Mouse (Mus musculus) thymus, postnatal 36 days (tissue): ENCODE measurements at regions not wholly inside any gene's neighbourhood (a gene's known extent, or its start where the extent isn't known, plus 50 kb on each side); places are given as distances from the start of the nearest gene placed in this dataset.
A peak's percentile ranks its signal among the peaks of the same experiment; 100 is the strongest.

Experiments
- DNase-seq, 2 experiments: peaks; one replicate each; pipeline ENCODE4 v3.0.0; 2022; ENCODE audit warnings: mixed read lengths in 2 of 2

GRCm38 (mm10) chr16:93055545-93055944, 229.6 kb upstream of the Runx1 start:
- DNase-seq: no peak

GRCm38 (mm10) chr16:93051233-93051632, 225.3 kb upstream of the Runx1 start:
- DNase-seq: no peak

GRCm38 (mm10) chr16:93048418-93048932, 222.5 kb upstream of the Runx1 start:
- no peak for DNase-seq

GRCm38 (mm10) chr16:93047594-93047993, 221.6 kb upstream of the Runx1 start:
- no peak for DNase-seq

GRCm38 (mm10) chr16:93046221-93046620, 220.3 kb upstream of the Runx1 start:
- DNase-seq: no peak

- no peak for DNase-seq
These were observed 217.4 kb upstream of the Runx1 start for GRCm38 (mm10) chr16:93043355-93043754.

GRCm38 (mm10) chr16:93042941-93043340, 217.0 kb upstream of the Runx1 start:
- DNase-seq: no peak

GRCm38 (mm10) chr16:93042491-93042890, 216.5 kb upstream of the Runx1 start:
- peak in 1 of 2 experiments; percentile 17 for DNase-seq

GRCm38 (mm10) chr16:93041887-93042286, 215.9 kb upstream of the Runx1 start:
- no peak for DNase-seq

GRCm38 (mm10) chr16:93041399-93041798, 215.4 kb upstream of the Runx1 start:
- DNase-seq: peak; percentile 40 to 50

GRCm38 (mm10) chr16:93035626-93036025, 209.7 kb upstream of the Runx1 start:
- DNase-seq: no peak

- DNase-seq: no peak
These were observed 208.0 kb upstream of the Runx1 start for GRCm38 (mm10) chr16:93033943-93034342.

- DNase-seq: no peak
These were observed 205.7 kb upstream of the Runx1 start for GRCm38 (mm10) chr16:93031624-93032023.

- no peak for DNase-seq
These were observed 202.7 kb upstream of the Runx1 start for GRCm38 (mm10) chr16:93028640-93029039.

GRCm38 (mm10) chr16:93028016-93028415, 202.1 kb upstream of the Runx1 start:
- DNase-seq: no peak

GRCm38 (mm10) chr16:93026094-93026648, 200.2 kb upstream of the Runx1 start:
- no peak for DNase-seq

GRCm38 (mm10) chr16:93019800-93020555, 194.0 kb upstream of the Runx1 start:
- no peak for DNase-seq

- DNase-seq: no peak
These were observed 192.8 kb upstream of the Runx1 start for GRCm38 (mm10) chr16:93018766-93019165.

GRCm38 (mm10) chr16:93017025-93017424, 191.1 kb upstream of the Runx1 start:
- DNase-seq: no peak

GRCm38 (mm10) chr16:93015636-93016035, 189.7 kb upstream of the Runx1 start:
- no peak for DNase-seq

- no peak for DNase-seq
These were observed 189.0 kb upstream of the Runx1 start for GRCm38 (mm10) chr16:93014991-93015390.

GRCm38 (mm10) chr16:93013881-93014280, 187.9 kb upstream of the Runx1 start:
- DNase-seq: no peak

GRCm38 (mm10) chr16:93013256-93013655, 187.3 kb upstream of the Runx1 start:
- no peak for DNase-seq

GRCm38 (mm10) chr16:93011474-93011873, 185.5 kb upstream of the Runx1 start:
- DNase-seq: no peak
